Mouse (Mus musculus): Measurements from ENCODE around the gene Slit2.

- TF ChIP-seq POLR2A (IDR thresholded peaks at IDR 0.05; ENCODE audit: low read depth, low read length), result no peak
- no peak for TF ChIP-seq CTCF (IDR thresholded peaks at IDR 0.05; ENCODE audit: borderline replicate concordance, insufficient read depth, low read length)
Measured at GRCm38 (mm10) chr5:48215248-48215647, 232.3 kb downstream of the Slit2 start.
